Mouse (Mus musculus) heart, adult 9 months (tissue): Measurements from ENCODE around the gene Gm3448.
A peak's percentile ranks its signal among the peaks of the same experiment; 100 is the strongest.
"Not testable (repeated sequence)": the region's sequence is repeated elsewhere in the genome, so short reads cannot be mapped to it uniquely, and the experiment has no call there.

Source experiments
- DNase-seq, 2 experiments: peaks; one replicate each; pipeline ENCODE4 v3.0.0; 2022; ENCODE audit warnings: low spot score in 2 of 2

The Gm3448 gene

DNA sequence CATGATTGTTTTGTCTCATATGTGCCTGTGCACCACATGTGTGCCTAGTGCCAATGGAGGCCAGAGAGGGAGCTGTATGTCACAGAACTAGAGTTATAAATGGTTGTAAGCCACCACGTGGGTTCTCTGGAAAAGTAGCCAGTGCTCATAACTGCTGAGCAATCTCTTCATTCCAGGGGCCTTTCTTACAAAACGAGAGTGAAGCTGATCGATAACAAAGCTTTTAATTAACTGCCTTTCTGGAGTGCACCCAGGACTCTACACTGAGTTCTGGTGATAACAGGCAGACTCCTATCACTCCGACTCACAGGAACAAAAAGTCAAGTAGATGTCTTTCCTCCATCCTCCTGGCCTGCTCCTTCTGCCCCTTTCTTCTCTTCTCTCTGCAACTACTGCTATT, 9.9 kb downstream of the Gm3448 start:
- not testable (repeated sequence) for DNase-seq

DNA sequence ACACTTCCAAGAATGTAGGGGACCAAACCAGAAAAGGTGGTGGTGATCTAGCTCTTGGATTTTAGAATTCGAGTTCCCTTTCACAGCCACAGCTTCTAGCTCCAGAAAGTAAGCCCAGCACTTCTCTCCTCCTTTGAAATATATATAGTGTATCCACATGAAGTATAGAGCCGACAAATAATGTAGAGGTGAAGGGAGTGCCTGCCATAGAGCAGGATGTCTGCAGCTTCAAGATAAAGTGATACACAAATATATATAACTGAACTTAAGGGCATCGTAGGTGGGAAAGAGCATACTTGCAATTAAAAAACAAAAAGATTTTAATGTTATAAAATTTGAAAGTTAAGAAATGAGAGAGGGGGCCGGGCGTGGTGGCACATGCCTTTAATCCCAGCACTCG, 15.8 kb downstream of the Gm3448 start:
- DNase-seq, result not testable (repeated sequence)

- not testable (repeated sequence) for DNase-seq
Observed at GRCm38 (mm10) chr17:15024502-15025193, 16.7 kb downstream of the Gm3448 start.

DNA sequence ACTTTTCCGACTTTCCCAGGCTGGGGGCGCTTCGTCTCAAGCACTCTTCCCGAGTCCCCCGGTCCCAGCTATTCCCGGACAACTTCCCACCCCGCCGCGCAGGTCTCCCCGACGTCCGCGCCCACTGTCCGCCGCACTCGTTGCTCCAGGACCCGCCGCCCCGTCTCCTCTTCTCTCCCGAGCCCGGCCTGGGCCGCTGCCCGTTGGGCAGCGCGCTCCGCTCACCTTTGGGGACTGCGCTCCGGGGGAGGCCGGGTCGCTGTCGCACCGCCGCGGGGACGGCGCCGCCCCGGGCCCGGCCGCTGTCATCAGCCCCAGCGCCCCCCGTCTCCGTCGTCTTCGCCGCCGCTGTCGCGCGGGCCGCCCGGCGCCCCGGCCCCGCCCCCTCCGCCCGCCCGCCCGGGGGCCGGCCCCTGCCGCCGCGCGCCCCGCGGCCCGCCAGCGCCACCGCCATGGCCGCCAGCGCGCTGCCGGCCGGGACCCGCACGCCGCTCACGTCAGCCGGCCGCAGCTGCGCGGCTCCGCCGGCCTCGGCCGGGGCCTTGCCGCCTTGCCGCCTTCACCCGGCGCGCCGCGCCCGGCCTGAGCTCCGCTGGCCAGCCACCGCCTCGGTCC, 17.4 kb downstream of the Gm3448 start:
- not testable (repeated sequence) for DNase-seq

DNA sequence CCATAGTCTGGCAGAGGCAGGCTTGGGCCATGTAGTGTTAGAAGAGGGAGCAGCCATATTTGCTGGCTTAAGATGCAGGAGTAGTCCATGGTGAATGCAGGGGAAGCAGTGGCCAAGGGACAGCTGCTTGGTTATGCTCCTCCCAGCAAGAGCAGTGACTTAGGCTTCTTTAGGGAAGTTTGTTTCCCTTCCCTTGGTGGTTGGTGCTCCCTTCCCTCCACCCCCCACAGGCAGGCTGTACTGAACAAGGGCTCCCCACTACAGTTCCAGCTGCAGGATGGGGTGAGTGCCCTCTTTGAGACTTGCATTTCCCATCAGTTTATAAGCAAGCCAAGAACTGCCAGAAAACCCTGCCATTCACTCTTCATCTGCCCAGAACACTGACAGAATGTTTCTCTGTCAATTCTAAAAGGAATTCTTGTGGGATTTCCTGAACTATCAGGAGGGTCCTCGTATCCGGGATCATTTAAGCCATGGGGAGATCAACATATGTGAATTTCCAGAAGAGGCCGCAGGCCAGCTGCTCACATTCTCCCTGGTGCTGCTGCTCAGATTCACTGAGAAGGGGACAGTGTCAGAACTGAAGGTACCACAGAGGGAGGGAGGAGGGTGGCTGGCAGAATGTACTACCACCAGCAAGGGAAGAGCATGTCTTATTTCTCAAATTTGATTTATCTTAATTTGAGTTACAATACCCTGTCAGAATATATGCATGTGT, 19.7 kb downstream of the Gm3448 start:
- peak; percentile 43 to 59 for DNase-seq

- not testable (repeated sequence) for DNase-seq
Observed at GRCm38 (mm10) chr17:15009706-15010413, 31.5 kb downstream of the Gm3448 start, which contains the start of gene Gm3435. Gene Gm3435, plus strand, starts transcription at chr17:15010176.

- DNase-seq, result not testable (repeated sequence)
Observed at GRCm38 (mm10) chr17:15009088-15009487, 32.2 kb downstream of the Gm3448 start.

DNA sequence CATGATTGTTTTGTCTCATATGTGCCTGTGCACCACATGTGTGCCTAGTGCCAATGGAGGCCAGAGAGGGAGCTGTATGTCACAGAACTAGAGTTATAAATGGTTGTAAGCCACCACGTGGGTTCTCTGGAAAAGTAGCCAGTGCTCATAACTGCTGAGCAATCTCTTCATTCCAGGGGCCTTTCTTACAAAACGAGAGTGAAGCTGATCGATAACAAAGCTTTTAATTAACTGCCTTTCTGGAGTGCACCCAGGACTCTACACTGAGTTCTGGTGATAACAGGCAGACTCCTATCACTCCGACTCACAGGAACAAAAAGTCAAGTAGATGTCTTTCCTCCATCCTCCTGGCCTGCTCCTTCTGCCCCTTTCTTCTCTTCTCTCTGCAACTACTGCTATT, 41.3 kb downstream of the Gm3448 start:
- DNase-seq, result not testable (repeated sequence)

DNA sequence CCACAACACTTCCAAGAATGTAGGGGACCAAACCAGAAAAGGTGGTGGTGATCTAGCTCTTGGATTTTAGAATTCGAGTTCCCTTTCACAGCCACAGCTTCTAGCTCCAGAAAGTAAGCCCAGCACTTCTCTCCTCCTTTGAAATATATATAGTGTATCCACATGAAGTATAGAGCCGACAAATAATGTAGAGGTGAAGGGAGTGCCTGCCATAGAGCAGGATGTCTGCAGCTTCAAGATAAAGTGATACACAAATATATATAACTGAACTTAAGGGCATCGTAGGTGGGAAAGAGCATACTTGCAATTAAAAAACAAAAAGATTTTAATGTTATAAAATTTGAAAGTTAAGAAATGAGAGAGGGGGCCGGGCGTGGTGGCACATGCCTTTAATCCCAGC, 47.2 kb downstream of the Gm3448 start:
- DNase-seq, result not testable (repeated sequence)

DNA sequence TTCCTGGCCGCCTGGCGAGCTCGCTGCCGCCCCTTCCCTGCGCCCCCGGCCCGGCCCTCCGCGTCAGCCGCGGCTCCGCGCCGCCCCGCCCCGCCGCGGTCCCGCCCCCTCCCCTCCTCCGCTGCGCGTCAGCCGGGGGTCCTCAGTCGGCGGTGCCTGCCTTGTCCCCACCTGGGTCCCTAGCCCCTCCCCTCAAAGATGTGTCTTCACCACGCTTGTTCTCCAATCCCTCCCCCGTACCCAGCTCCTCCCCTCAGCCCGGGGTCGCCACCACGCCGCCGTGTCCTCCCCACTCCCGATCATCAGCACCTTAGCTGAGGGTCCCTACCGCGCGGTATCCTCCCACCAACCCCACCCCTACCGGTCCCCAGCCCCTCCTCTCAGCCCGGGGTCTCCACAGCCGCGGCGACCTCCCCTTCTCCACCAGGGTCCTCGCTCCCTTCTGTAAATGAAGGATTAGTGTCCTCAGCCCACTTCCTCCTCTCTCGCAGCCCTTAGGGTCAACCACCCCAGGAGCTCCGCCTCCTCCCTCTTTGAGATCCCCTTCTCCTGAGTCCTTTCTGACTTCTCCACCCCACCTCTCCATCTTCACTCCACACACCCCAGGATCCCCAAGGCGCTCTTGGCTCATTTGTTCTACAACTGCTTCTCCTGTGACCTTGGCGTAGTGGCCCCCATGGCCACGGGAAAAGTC, 48.1 kb downstream of the Gm3448 start:
- not testable (repeated sequence) for DNase-seq

GRCm38 (mm10) chr17:14992522-14993138, 48.7 kb downstream of the Gm3448 start:
- not testable (repeated sequence) for DNase-seq

DNA sequence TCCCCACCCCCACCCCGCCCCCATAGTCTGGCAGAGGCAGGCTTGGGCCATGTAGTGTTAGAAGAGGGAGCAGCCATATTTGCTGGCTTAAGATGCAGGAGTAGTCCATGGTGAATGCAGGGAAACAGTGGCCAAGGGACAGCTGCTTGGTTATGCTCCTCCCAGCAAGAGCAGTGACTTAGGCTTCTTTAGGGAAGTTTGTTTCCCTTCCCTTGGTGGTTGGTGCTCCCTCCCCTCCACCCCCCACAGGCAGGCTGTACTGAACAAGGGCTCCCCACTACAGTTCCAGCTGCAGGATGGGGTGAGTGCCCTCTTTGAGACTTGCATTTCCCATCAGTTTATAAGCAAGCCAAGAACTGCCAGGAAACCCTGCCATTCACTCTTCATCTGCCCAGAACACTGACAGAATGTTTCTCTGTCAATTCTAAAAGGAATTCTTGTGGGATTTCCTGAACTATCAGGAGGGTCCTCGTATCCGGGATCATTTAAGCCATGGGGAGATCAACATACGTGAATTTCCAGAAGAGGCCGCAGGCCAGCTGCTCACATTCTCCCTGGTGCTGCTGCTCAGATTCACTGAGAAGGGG, 51.1 kb downstream of the Gm3448 start:
- DNase-seq, result not testable (repeated sequence)

DNA sequence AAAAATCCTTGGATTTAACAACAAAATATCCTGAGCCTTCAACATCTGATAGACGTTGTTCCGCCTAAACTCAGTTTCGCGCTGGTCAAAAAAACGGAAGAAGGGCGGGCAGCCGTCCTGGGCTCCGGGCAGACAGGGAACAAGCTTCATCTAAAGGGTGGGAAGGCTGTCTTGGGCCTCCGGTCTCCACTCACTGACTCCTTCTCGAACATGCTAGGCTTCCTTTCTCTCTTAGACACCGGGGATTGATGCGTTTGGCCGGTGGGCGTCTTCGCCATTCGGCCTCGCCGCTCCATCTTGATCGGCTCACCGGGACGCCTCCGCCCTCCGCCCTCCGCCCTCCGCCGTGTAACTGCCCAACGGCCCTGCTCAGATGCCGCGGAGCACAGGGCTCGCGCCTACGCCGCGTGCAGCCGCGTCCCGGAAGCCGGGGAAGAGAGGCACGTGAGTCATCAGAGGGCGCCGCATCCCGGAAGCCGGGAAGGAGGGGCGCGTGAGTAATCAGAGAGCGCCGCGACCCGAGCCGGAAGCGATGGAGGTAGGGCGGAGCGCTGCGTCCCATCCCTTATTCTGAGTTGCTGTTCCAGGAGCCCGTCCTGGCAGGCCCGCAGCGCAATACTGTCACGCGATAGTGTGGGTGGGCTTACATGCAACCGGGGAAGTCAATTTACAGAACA, 62.8 kb downstream of the Gm3448 start, which contains the start of the genes 9030025P20Rik and Gm3417:
9030025P20Rik (plus strand) TSS at position 107 of the 677 bp plus-strand sequence.
Gm3417 (minus strand) TSS at position 429 of the 677 bp plus-strand sequence.
- DNase-seq, result not testable (repeated sequence)

DNA sequence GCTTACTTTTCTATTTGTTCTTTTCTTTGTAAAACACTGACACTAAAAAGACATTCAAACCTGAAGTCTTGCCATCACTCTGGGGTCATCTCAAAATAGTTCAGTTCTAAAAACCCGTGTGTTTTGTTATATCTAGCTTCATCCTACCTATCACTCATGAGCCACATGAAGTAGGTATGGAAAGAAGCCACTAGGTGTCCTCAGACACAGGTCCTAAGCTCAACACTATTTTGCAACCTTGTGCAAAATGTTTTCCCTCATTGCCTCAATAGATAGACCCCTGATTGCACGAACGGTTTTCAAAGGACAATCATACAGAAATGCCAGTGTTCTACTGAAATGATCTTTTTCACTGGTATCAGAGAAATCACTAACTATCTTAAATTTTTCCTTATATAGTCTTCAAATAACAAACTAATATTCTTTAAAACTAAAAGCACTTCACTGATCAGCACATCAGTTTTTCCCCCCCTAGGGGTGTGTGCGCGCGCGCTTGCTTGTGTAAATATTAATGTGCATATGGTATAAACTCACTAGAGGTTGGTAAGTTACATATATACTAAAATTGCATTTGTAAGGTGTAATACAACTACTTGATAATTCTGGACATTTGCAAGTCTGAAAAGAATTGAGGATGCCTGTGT, 63.5 kb downstream of the Gm3448 start:
- DNase-seq, result not testable (repeated sequence)

- DNase-seq, result not testable (repeated sequence)
Observed at GRCm38 (mm10) chr17:14968373-14968913, 72.9 kb downstream of the Gm3448 start.

- DNase-seq, result not testable (repeated sequence)
Observed at GRCm38 (mm10) chr17:14961557-14962154, 79.7 kb downstream of the Gm3448 start.

GRCm38 (mm10) chr17:14960951-14961556, 80.3 kb downstream of the Gm3448 start, which contains the start of gene Phf10:
Gene Phf10, minus strand, starts transcription at chr17:14961273.
- DNase-seq, result peak; percentile 9 to 35

GRCm38 (mm10) chr17:14960520-14960919, 80.8 kb downstream of the Gm3448 start:
- DNase-seq, result no peak
